Mouse (Mus musculus) megakaryocyte progenitor cell, adult 5-6 weeks (primary cell): ENCODE measurements around the gene Zfhx3. TPM values are rescaled to one million over a fixed set of nuclear protein-coding genes. Genes with fewer than 3 reads are reported as not detected.

Experiments used
- ATAC-seq: replicated peaks from 2 replicates; pipeline ENCODE4 v1.8.0; 2016; ENCODE audit warnings: mild to moderate bottlenecking, moderate TSS enrichment, inconsistent platforms; ENCODE audit not compliant: poor library complexity
- total RNA-seq, 2 experiments: library from RNA; stranded (forward) in 1 of 2; stranded (reverse) in 1 of 2; fragments of 157-497, 149-512 nt in 1 of 2; fragments of 200-1000 nt in 1 of 2; gene quantifications; 2 replicates each; pipeline versions ENCODE4 v1.2.3 to v1.2.4; 2015 to 2017

Zfhx3 gene
- total RNA-seq, 2 experiments from 2014 or later = 0.25 to 1.7 TPM

- no peak for ATAC-seq
Observed at GRCm38 (mm10) chr8:108535121-108535876, 592.9 kb downstream of the Zfhx3 start.

GRCm38 (mm10) chr8:108536186-108536585 is 593.7 kb downstream of the Zfhx3 start:
- no peak for ATAC-seq

- ATAC-seq = no peak
Observed at GRCm38 (mm10) chr8:108536911-108537351, 594.5 kb downstream of the Zfhx3 start.

GRCm38 (mm10) chr8:108537686-108538551 is 595.5 kb downstream of the Zfhx3 start:
- no peak for ATAC-seq

- ATAC-seq = no peak
Observed at GRCm38 (mm10) chr8:108538929-108539555, 596.6 kb downstream of the Zfhx3 start.

- ATAC-seq = no peak
Observed at GRCm38 (mm10) chr8:108552518-108552917, 610.1 kb downstream of the Zfhx3 start.

GRCm38 (mm10) chr8:108553808-108554577 is 611.5 kb downstream of the Zfhx3 start:
- ATAC-seq = no peak

- ATAC-seq = no peak
Observed at GRCm38 (mm10) chr8:108554578-108555245, 612.3 kb downstream of the Zfhx3 start.

GRCm38 (mm10) chr8:108563420-108563819 is 621.0 kb downstream of the Zfhx3 start:
- no peak for ATAC-seq

- ATAC-seq = no peak
Observed at GRCm38 (mm10) chr8:108563934-108564564, 621.6 kb downstream of the Zfhx3 start.

GRCm38 (mm10) chr8:108566035-108566434 is 623.6 kb downstream of the Zfhx3 start:
- ATAC-seq = no peak

- ATAC-seq = no peak
Observed at GRCm38 (mm10) chr8:108573295-108574017, 631.0 kb downstream of the Zfhx3 start.

GRCm38 (mm10) chr8:108574101-108574500 is 631.7 kb downstream of the Zfhx3 start:
- ATAC-seq = peak; percentile 96

- no peak for ATAC-seq
Observed at GRCm38 (mm10) chr8:108577571-108577970, 635.1 kb downstream of the Zfhx3 start.

GRCm38 (mm10) chr8:108578388-108578787 is 635.9 kb downstream of the Zfhx3 start:
- no peak for ATAC-seq

- no peak for ATAC-seq
Observed at GRCm38 (mm10) chr8:108579808-108580207, 637.4 kb downstream of the Zfhx3 start.

GRCm38 (mm10) chr8:108580364-108580763 is 637.9 kb downstream of the Zfhx3 start:
- ATAC-seq = no peak

GRCm38 (mm10) chr8:108581557-108581956 is 639.1 kb downstream of the Zfhx3 start:
- ATAC-seq = 0 out of 2 replicates have a peak, but pooled peaks have one; percentile 5

- ATAC-seq = peak; percentile 82
Observed at GRCm38 (mm10) chr8:108582251-108582650, 639.8 kb downstream of the Zfhx3 start.
